In genomic region chr5:85346762-85347161, GRCm38 (mm10) we compare ENCODE assay signal across 13 mouse cellular contexts.
DNase-seq lines count a peak whose midpoint lies in the region; ATAC-seq lines count a peak whose summit lies in the region.
"Had no signal": no experiment of that assay in that cellular context is flagged by ENCODE, and none has a peak within 500 bp of the region (broad histone marks: within the 10 kb centered on the region; RNA-seq: fewer than 3 reads in every experiment).

No protein-coding gene starts in this region.

- WGBS in midbrain, embryonic 11.5 days = 70% methylated on average over 3 of the region's 3 CpGs
- WGBS in midbrain, embryonic 10.5 days = 83% methylated on average over 3 of the region's 3 CpGs

- H3K9me3 ChIP-seq in midbrain, embryonic 11.5 days (ENCODE audit: control insufficient read depth, low read length) = no peaks in the 10 kb centered on the region
- H3K9me3 ChIP-seq in midbrain, embryonic 10.5 days (replicated peaks) = no peaks in the 10 kb centered on the region
- H3K9me3 ChIP-seq: limb, embryonic 13.5 days; stomach, embryonic 15.5 days had no signal

- H3K4me2 ChIP-seq in midbrain, embryonic 11.5 days = no peak overlapping the region
- H3K4me2 ChIP-seq: limb, embryonic 13.5 days; stomach, embryonic 15.5 days had no signal

- peak; percentile 63; the same call in 1 of the 2 replicates for ATAC-seq in midbrain, embryonic 11.5 days (ENCODE audit: low FRiP score)

- no peaks in the 10 kb centered on the region for H3K4me1 ChIP-seq in midbrain, embryonic 11.5 days (ENCODE audit: control insufficient read depth, insufficient read depth, low read length)
- no peaks in the 10 kb centered on the region for H3K4me1 ChIP-seq in midbrain, embryonic 10.5 days
- H3K4me1 ChIP-seq: limb, embryonic 13.5 days; stomach, embryonic 15.5 days had no signal

- no peak overlapping the region for H3K9ac ChIP-seq in midbrain, embryonic 11.5 days (ENCODE audit: low read length)
- H3K9ac ChIP-seq: limb, embryonic 13.5 days; stomach, embryonic 15.5 days had no signal

- intact Hi-C loops in left cerebral cortex, postnatal 36 days (cut with DNase I) = no loop called here

- H3K36me3 ChIP-seq in midbrain, embryonic 11.5 days (ENCODE audit: control insufficient read depth, insufficient read depth, low read length) = no peaks in the 10 kb centered on the region
- no peaks in the 10 kb centered on the region for H3K36me3 ChIP-seq in midbrain, embryonic 10.5 days
- H3K36me3 ChIP-seq: limb, embryonic 13.5 days; stomach, embryonic 15.5 days had no signal

- DNase-seq in midbrain, embryonic 11.5 days (ENCODE audit: low spot score, missing footprints) = peak; percentile 78
- DNase-seq in midbrain, embryonic 10.5 days (ENCODE audit: low spot score) = no peak
- peak; percentile 76 to 91 for DNase-seq in layer of hippocampus, adult 18-20 months (ENCODE audit: low spot score in 2 of 2)
- peak; percentile 45 to 48 for DNase-seq in left cerebral cortex, postnatal 36 days (ENCODE audit: low spot score in 2 of 2)
- peak; percentile 80 for DNase-seq in telencephalon, adult 2 months (ENCODE audit: low read depth, low spot score)
- DNase-seq in kidney, postnatal 36 days = no peak
- DNase-seq in embryo, embryonic 11 days = no peak
- no peak for DNase-seq in ovary, postnatal 36 days (ENCODE audit: low spot score)
- DNase-seq: B cell, adult 2 months; gastrocnemius, postnatal 36 days; lung, postnatal 36 days had no signal

- H3K27ac ChIP-seq in midbrain, embryonic 11.5 days (ENCODE audit: low read depth, low read length) = no peak overlapping the region
- no peak overlapping the region for H3K27ac ChIP-seq in midbrain, embryonic 10.5 days (replicated peaks)
- H3K27ac ChIP-seq: limb, embryonic 13.5 days; stomach, embryonic 15.5 days had no signal

- no peak overlapping the region for H3K4me3 ChIP-seq in midbrain, embryonic 11.5 days (ENCODE audit: low read depth, low read length)
- no peak overlapping the region for H3K4me3 ChIP-seq in midbrain, embryonic 10.5 days
- H3K4me3 ChIP-seq: limb, embryonic 13.5 days; stomach, embryonic 15.5 days had no signal

- no peaks in the 10 kb centered on the region for H3K27me3 ChIP-seq in midbrain, embryonic 11.5 days (ENCODE audit: control insufficient read depth, insufficient read depth, low read length)
- no peaks in the 10 kb centered on the region for H3K27me3 ChIP-seq in midbrain, embryonic 10.5 days (ENCODE audit: low read depth, poor library complexity, severe bottlenecking)
- H3K27me3 ChIP-seq: limb, embryonic 13.5 days; stomach, embryonic 15.5 days had no signal

Comparison
In these comparisons a context has a peak if more than half of its experiments do, and no peak if none do; other contexts are left out.
1. DNase-seq: peak in midbrain, embryonic 11.5 days (single experiment), layer of hippocampus, adult 18-20 months (2 of 2), left cerebral cortex, postnatal 36 days (2 of 2) and telencephalon, adult 2 months (single experiment); none in midbrain, embryonic 10.5 days (single experiment), kidney, postnatal 36 days (0 of 2), embryo, embryonic 11 days (single experiment) and ovary, postnatal 36 days (single experiment).